Mouse (Mus musculus) embryonic fibroblast, embryonic 13.5 days (primary cell): ENCODE measurements around the gene Imp3.

Experiments
- CTCF ChIP-seq: IDR thresholded peaks from 2 replicates; pipeline ENCODE4 v1.5.1; 2011; ENCODE audit warnings: mild to moderate bottlenecking, control low read depth, low read length, moderate library complexity, borderline replicate concordance; ENCODE audit not compliant: insufficient read depth
- POLR2A ChIP-seq: IDR thresholded peaks from 2 replicates; pipeline ENCODE4 v1.6.1; 2011; ENCODE audit warnings: low read depth, mild to moderate bottlenecking, control low read depth, low read length, moderate library complexity

DNA sequence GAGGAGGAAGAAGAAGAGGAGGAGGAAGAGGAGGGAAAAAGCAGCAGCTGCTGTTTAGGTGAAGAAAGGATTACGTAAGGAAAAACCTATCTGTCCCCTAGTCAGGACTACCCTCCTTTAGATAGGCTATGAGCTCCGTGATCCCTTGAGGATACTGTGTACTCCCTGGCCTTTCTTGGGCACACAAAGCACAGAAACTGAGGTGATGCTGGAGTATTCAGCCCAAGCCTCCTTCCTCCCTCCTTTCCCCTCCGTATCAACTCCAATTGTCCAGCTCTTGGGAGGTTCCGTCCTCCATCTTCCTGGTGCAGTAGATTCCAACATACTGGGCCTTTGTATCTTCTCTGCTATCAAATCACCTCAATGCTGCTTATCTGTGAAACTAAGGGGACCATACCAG lies 14.5 kb upstream of the Imp3 start:
- TF ChIP-seq CTCF = no peak
- no peak for TF ChIP-seq POLR2A
